Mouse (Mus musculus) stomach, embryonic 14.5 days (tissue): ENCODE results near the gene Wfdc15a. TPM values are rescaled to one million over a fixed set of nuclear protein-coding genes. Genes with fewer than 3 reads are reported as not detected.

Source experiments
- ATAC-seq: fragments of 200-750 bp; cut with Nextera tagmentation; 2 replicates; pipeline ENCODE4 v1.8.0; 2017; ENCODE audit warnings: low read depth, moderate TSS enrichment; ENCODE audit not compliant: insufficient number of reproducible peaks, insufficient read depth, low FRiP score
- H3K27ac ChIP-seq: fragments of 300-500 bp; sonication (generic); 2 replicates; pipeline ENCODE4 v1.5.1; 2014; ENCODE audit warnings: mild to moderate bottlenecking, low read length, moderate library complexity, mixed read lengths
- H3K27me3 ChIP-seq: fragments of 300-500 bp; sonication (generic); 2 replicates; pipeline ENCODE4 v1.6.1; 2014; ENCODE audit warnings: low read length, control low read depth, mixed read lengths; ENCODE audit not compliant: control insufficient read depth, insufficient read depth
- H3K36me3 ChIP-seq: fragments of 300-500 bp; sonication (generic); 2 replicates; pipeline ENCODE4 v1.6.1; 2014; ENCODE audit warnings: mild to moderate bottlenecking, control low read depth, low read length, moderate library complexity, mixed read lengths; ENCODE audit not compliant: control insufficient read depth, insufficient read depth
- H3K4me1 ChIP-seq: fragments of 300-500 bp; sonication (generic); 2 replicates; pipeline ENCODE4 v1.6.1; 2014; ENCODE audit warnings: low read length, control low read depth, mixed read lengths; ENCODE audit not compliant: control insufficient read depth, insufficient read depth
- H3K4me2 ChIP-seq: fragments of 300-500 bp; sonication (generic); replicated peaks from 2 replicates; pipeline ENCODE4 v1.6.1; 2014; ENCODE audit warnings: low read depth, low read length, control low read depth
- H3K4me3 ChIP-seq: fragments of 300-500 bp; sonication (generic); 2 replicates; pipeline ENCODE4 v1.5.1; 2014; ENCODE audit warnings: low read depth, low read length, control low read depth
- H3K9ac ChIP-seq: fragments of 300-500 bp; sonication (generic); replicated peaks from 2 replicates; pipeline ENCODE4 v1.6.1; 2014; ENCODE audit warnings: low read depth, mild to moderate bottlenecking, control low read depth, low read length, moderate library complexity, mixed read lengths
- H3K9me3 ChIP-seq: fragments of 300-500 bp; sonication (generic); 2 replicates; pipeline ENCODE4 v1.6.1; 2016; ENCODE audit warnings: low read depth, low read length, control low read depth; ENCODE audit not compliant: control insufficient read depth
- WGBS: fragments of 180-500 bp; shearing (Covaris S2); extraction: QIAGEN DNeasy Blood & Tissue Kit; methylation state at CpG from one replicate; pipeline ENCODE4 v1.1.7; 2014; 5-methylcytosine and 5-hydroxymethylcytosine counted together
- polyA plus RNA-seq: library from polyadenylated mRNA; unstranded; fragments of >200 nt; fragmentation: Nextera tagmentation; extraction: Ambion mirVana; gene quantifications from 2 replicates; pipeline ENCODE4 v1.2.1, GENCODE M21; 2014

The Wfdc15a gene
- polyA plus RNA-seq, 1 experiment from 2014 or later = not detected

GRCm38 (mm10) chr2:164184145-164184719 lies 15.7 kb downstream of the Wfdc15a start:
- no peak overlapping the region for H3K4me3 ChIP-seq
- no peak overlapping the region for H3K9ac ChIP-seq
- no peak overlapping the region for H3K4me2 ChIP-seq
- no peak overlapping the region for H3K27ac ChIP-seq
- no peaks in the 10 kb centered on the region for H3K4me1 ChIP-seq
- H3K9me3 ChIP-seq = no peaks in the 10 kb centered on the region
- H3K27me3 ChIP-seq = no peaks in the 10 kb centered on the region
- ATAC-seq = no peak
- 38% methylated on average over 9 of the region's 9 CpGs for WGBS
- no peaks in the 10 kb centered on the region for H3K36me3 ChIP-seq

GRCm38 (mm10) chr2:164183340-164183739 lies 16.6 kb downstream of the Wfdc15a start:
- no peak overlapping the region for H3K4me3 ChIP-seq
- H3K27me3 ChIP-seq = no peaks in the 10 kb centered on the region
- no peak overlapping the region for H3K9ac ChIP-seq
- no peaks in the 10 kb centered on the region for H3K9me3 ChIP-seq
- H3K36me3 ChIP-seq = no peaks in the 10 kb centered on the region
- no peak overlapping the region for H3K27ac ChIP-seq
- no peak overlapping the region for H3K4me2 ChIP-seq
- H3K4me1 ChIP-seq = no peaks in the 10 kb centered on the region
- 68% methylated on average over 9 of the region's 9 CpGs for WGBS
- no peak for ATAC-seq

DNA sequence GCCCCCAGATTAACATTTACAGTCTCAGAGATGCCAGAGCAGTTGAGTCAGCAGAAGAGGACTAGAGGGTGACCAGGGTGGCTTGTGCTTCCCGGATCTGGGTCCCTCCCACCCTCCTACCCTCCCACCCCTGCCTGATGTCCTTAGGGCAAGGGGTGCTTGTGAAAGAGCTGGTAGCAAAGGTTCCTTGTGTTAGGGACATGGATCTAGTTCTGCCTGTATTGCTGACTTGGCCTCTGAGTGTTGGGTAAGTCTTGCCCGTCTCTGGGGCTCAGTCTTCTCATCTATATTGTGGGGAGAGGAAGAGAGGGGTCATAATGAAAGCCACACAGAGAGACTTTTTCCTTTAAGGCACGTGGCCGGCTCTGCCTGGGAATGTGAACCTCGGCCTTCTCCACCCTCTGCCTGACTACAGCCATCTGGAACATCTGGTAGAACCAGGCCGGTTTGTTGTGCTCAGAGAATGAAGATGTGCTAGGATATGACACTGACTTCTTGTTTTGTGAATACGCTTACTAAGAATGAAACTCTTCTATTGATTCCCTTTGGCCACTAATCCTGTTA lies 17.2 kb downstream of the Wfdc15a start, which contains the start of gene Wfdc5:
Gene Wfdc5 (minus strand): TSS at position 51 of the 564 bp plus-strand sequence.
- Histone ChIP-seq H3K9me3 (no peaks in the 10 kb centered on the region), H3K9ac (no peak within 1 kb of the TSS), H3K4me1 (no peaks in the 10 kb centered on the region), H3K4me2 (no peak within 1 kb of the TSS), H3K36me3 (no peaks in the 10 kb centered on the region), H3K27ac (no peak within 1 kb of the TSS), H3K4me3 (no peak within 1 kb of the TSS), H3K27me3 (no peaks in the 10 kb centered on the region)
- 85% methylated on average over 7 of the region's 7 CpGs for WGBS
- ATAC-seq = no peak

GRCm38 (mm10) chr2:164180770-164181169 lies 19.2 kb downstream of the Wfdc15a start:
- H3K4me1 ChIP-seq = no peaks in the 10 kb centered on the region
- no peak overlapping the region for H3K9ac ChIP-seq
- no peaks in the 10 kb centered on the region for H3K9me3 ChIP-seq
- no peaks in the 10 kb centered on the region for H3K27me3 ChIP-seq
- 74% methylated on average over 4 of the region's 4 CpGs for WGBS
- no peak for ATAC-seq
- no peak overlapping the region for H3K4me3 ChIP-seq
- H3K36me3 ChIP-seq = no peaks in the 10 kb centered on the region
- H3K4me2 ChIP-seq = no peak overlapping the region
- no peak overlapping the region for H3K27ac ChIP-seq

DNA sequence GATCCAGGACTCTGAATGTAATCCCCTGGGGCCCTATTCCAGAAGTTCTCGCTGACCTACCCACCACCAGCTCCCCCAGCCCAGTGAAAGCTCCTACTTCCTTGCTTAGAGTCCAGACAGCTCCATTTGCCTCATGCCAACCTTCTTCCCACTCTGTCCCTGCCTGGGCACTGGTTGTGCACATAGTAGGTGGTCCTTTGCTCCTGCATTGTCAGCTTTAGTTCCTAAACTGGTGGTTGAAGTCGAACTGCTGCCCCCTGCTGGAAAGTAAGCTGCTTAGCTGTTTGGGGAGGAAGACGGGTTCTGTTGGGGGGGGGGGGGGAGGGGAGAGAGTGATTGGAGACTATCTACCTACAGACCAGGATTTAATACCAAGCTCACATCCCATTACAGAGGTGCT lies 19.8 kb downstream of the Wfdc15a start:
- no peaks in the 10 kb centered on the region for H3K36me3 ChIP-seq
- ATAC-seq = no peak
- no peaks in the 10 kb centered on the region for H3K9me3 ChIP-seq
- no peak overlapping the region for H3K4me3 ChIP-seq
- WGBS = 43% methylated on average over 3 of the region's 3 CpGs
- no peaks in the 10 kb centered on the region for H3K4me1 ChIP-seq
- H3K9ac ChIP-seq = no peak overlapping the region
- H3K27ac ChIP-seq = no peak overlapping the region
- H3K4me2 ChIP-seq = no peak overlapping the region
- H3K27me3 ChIP-seq = no peaks in the 10 kb centered on the region

GRCm38 (mm10) chr2:164177831-164178230 lies 22.1 kb downstream of the Wfdc15a start:
- Histone ChIP-seq H3K9me3 (no peaks in the 10 kb centered on the region), H3K27me3 (no peaks in the 10 kb centered on the region), H3K4me3 (no peak overlapping the region), H3K27ac (no peak overlapping the region), H3K4me2 (no peak overlapping the region), H3K36me3 (no peaks in the 10 kb centered on the region), H3K9ac (no peak overlapping the region), H3K4me1 (no peaks in the 10 kb centered on the region)
- WGBS = 75% methylated on average over 5 of the region's 5 CpGs
- ATAC-seq = no peak

GRCm38 (mm10) chr2:164175850-164176249 lies 24.1 kb downstream of the Wfdc15a start:
- 83% methylated on average over 3 of the region's 3 CpGs for WGBS
- no peak overlapping the region for H3K9ac ChIP-seq
- H3K4me3 ChIP-seq = no peak overlapping the region
- no peaks in the 10 kb centered on the region for H3K9me3 ChIP-seq
- H3K4me1 ChIP-seq = no peaks in the 10 kb centered on the region
- H3K36me3 ChIP-seq = no peaks in the 10 kb centered on the region
- no peak for ATAC-seq
- no peak overlapping the region for H3K27ac ChIP-seq
- H3K27me3 ChIP-seq = peaks cover 9% of the 10 kb centered on the region; the same call in 1 of the 2 replicates
- H3K4me2 ChIP-seq = no peak overlapping the region

DNA sequence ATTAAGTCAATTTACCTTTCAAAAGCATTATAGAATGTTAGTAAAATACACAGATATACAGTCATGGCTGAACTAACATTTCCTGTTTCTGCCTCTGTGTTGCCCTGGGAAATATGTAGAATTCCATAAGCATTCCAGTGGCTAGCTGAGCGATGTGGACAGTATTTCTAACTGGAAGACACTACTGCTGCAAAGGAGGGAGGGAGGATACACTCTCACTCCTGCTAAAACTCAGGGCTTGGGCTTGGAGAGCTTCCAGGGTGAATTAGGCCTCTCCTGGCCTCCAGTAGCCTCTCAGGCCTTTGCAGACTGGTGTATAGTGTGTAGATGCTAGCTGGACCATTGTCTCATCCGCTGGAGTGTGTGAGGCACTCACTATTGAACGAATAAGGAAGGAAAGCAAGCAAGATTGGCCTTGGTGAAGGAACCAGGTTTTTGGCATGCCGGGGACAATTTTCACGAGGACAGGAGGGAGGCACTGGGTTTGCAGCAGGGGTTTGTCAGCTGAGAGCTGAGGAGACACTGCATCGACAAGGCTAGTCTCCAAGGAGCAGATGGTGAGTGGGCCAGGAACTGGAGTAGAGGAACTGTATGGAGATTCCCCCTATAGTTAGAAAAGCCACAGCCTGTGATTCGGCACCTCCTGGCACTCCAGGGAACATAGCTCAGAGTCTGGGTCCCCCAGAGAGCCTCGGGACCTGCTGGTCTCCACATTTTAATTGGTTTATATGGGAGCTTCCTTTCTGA lies 25.1 kb downstream of the Wfdc15a start:
- H3K27me3 ChIP-seq = peaks cover 18% of the 10 kb centered on the region
- no peaks in the 10 kb centered on the region for H3K4me1 ChIP-seq
- WGBS = 70% methylated on average over 8 of the region's 8 CpGs

More for the DNA sequence above, 25.1 kb downstream of the Wfdc15a start:
- ATAC-seq = no peak
- H3K4me3 ChIP-seq = no peak overlapping the region
- no peak overlapping the region for H3K9ac ChIP-seq
- H3K4me2 ChIP-seq = no peak overlapping the region
- H3K27ac ChIP-seq = no peak overlapping the region
- no peaks in the 10 kb centered on the region for H3K36me3 ChIP-seq
- H3K9me3 ChIP-seq = no peaks in the 10 kb centered on the region
